Mouse (Mus musculus) midbrain, embryonic 10.5 days (tissue): ENCODE measurements around the gene Nsrp1. TPM values are rescaled to one million over a fixed set of nuclear protein-coding genes. Genes with fewer than 3 reads are reported as not detected.
A peak's percentile ranks its signal among the peaks of the same experiment; 100 is the strongest.
"Not testable (repeated sequence)": the region's sequence is repeated elsewhere in the genome, so short reads cannot be mapped to it uniquely, and the experiment has no call there.

Source experiments
- DNase-seq: peaks from one replicate; pipeline ENCODE4 v3.0.0-alpha.2; 2017; ENCODE audit warnings: low spot score
- H3K27ac ChIP-seq: fragments of 300-500 bp; sonication (generic); replicated peaks from 2 replicates; pipeline ENCODE4 v1.5.1; 2016; ENCODE audit warnings: mild to moderate bottlenecking
- H3K27me3 ChIP-seq: fragments of 300-500 bp; sonication (generic); 2 replicates; pipeline ENCODE4 v1.6.1; 2016; ENCODE audit warnings: low read depth, mild to moderate bottlenecking; ENCODE audit not compliant: poor library complexity, severe bottlenecking
- H3K36me3 ChIP-seq: fragments of 300-500 bp; sonication (generic); 2 replicates; pipeline ENCODE4 v1.6.1; 2016; ENCODE audit warnings: mild to moderate bottlenecking, moderate library complexity
- H3K4me1 ChIP-seq: fragments of 300-500 bp; sonication (generic); 2 replicates; pipeline ENCODE4 v1.6.1; 2016
- H3K4me3 ChIP-seq: fragments of 300-500 bp; sonication (generic); 2 replicates; pipeline ENCODE4 v1.5.1; 2016; ENCODE audit warnings: mild to moderate bottlenecking, moderate library complexity
- H3K9me3 ChIP-seq: fragments of 300-500 bp; sonication (generic); replicated peaks from 2 replicates; pipeline ENCODE4 v1.6.1; 2016; ENCODE audit warnings: mild to moderate bottlenecking
- WGBS: fragments of 180-500 bp; shearing (Covaris S2); methylation state at CpG from one replicate; pipeline ENCODE4 v1.1.7; 2016; 5-methylcytosine and 5-hydroxymethylcytosine counted together
- polyA plus RNA-seq: library from polyadenylated mRNA; unstranded; fragments of >200 nt; fragmentation: Nextera tagmentation; extraction: Ambion mirVana; gene quantifications from 2 replicates; pipeline ENCODE4 v1.2.1, GENCODE M21; 2016

The Nsrp1 gene
- 52.4 and 61.1 TPM in 2 replicates for polyA plus RNA-seq

GRCm38 (mm10) chr11:77078273-77079134, at the start of gene Nsrp1:
Gene Nsrp1 (minus strand): TSS chr11:77078435.
- DNase-seq: peak; percentile 96
- Histone ChIP-seq H3K9me3 (no peaks in the 10 kb centered on the region), H3K4me3 (peak within 1 kb of the TSS; percentile 94), H3K4me1 (peaks cover 14% of the 10 kb centered on the region), H3K27me3 (no peaks in the 10 kb centered on the region), H3K36me3 (peaks cover 28% of the 10 kb centered on the region), H3K27ac (peak within 1 kb of the TSS; percentile 95)
- 4% methylated on average over 48 of the region's 48 CpGs for WGBS

GRCm38 (mm10) chr11:77111141-77111540, 32.9 kb upstream of the Nsrp1 start:
- no peak overlapping the region for H3K27ac ChIP-seq
- 89% methylated on average over 6 of the region's 6 CpGs for WGBS
- no peaks in the 10 kb centered on the region for H3K27me3 ChIP-seq
- no peak overlapping the region for H3K4me3 ChIP-seq
- H3K9me3 ChIP-seq: no peaks in the 10 kb centered on the region
- H3K36me3 ChIP-seq: no peaks in the 10 kb centered on the region
- H3K4me1 ChIP-seq: no peaks in the 10 kb centered on the region
- no peak for DNase-seq

- Histone ChIP-seq H3K4me1 (no peaks in the 10 kb centered on the region), H3K4me3 (no peak overlapping the region), H3K27ac (no peak overlapping the region), H3K9me3 (no peaks in the 10 kb centered on the region), H3K27me3 (no peaks in the 10 kb centered on the region), H3K36me3 (no peaks in the 10 kb centered on the region)
- DNase-seq: no peak
- 91% methylated on average over 6 of the region's 6 CpGs for WGBS
Measured at GRCm38 (mm10) chr11:77108442-77108841, 30.2 kb upstream of the Nsrp1 start.

GRCm38 (mm10) chr11:77107872-77108271, 29.6 kb upstream of the Nsrp1 start:
- not testable (repeated sequence) for H3K27ac ChIP-seq, H3K27me3 ChIP-seq, H3K9me3 ChIP-seq, H3K36me3 ChIP-seq, H3K4me3 ChIP-seq, H3K4me1 ChIP-seq, DNase-seq
- 80% methylated on average over 12 of the region's 12 CpGs for WGBS

- Histone ChIP-seq H3K27me3 (no peaks in the 10 kb centered on the region), H3K36me3 (no peaks in the 10 kb centered on the region), H3K4me3 (no peak overlapping the region), H3K9me3 (no peaks in the 10 kb centered on the region), H3K27ac (no peak overlapping the region), H3K4me1 (no peaks in the 10 kb centered on the region)
- WGBS: 95% methylated on average over 6 of the region's 6 CpGs
- DNase-seq: no peak
Measured at GRCm38 (mm10) chr11:77106961-77107360, 28.7 kb upstream of the Nsrp1 start.

GRCm38 (mm10) chr11:77100137-77100937, 22.1 kb upstream of the Nsrp1 start:
- no peaks in the 10 kb centered on the region for H3K9me3 ChIP-seq
- H3K27ac ChIP-seq: no peak overlapping the region
- H3K36me3 ChIP-seq: no peaks in the 10 kb centered on the region
- 0 out of 2 replicates have a peak, but pooled peaks cover 3% of the 10 kb centered on the region for H3K4me1 ChIP-seq
- peak; percentile 78 for DNase-seq
- H3K4me3 ChIP-seq: no peak overlapping the region
- WGBS: 15% methylated on average over 10 of the region's 10 CpGs
- no peaks in the 10 kb centered on the region; the same call in 1 of the 2 replicates for H3K27me3 ChIP-seq

- Histone ChIP-seq H3K4me1 (0 out of 2 replicates have a peak, but pooled peaks cover 3% of the 10 kb centered on the region), H3K27me3 (no peaks in the 10 kb centered on the region; the same call in 1 of the 2 replicates), H3K27ac (no peak overlapping the region), H3K36me3 (no peaks in the 10 kb centered on the region), H3K4me3 (no peak overlapping the region), H3K9me3 (no peaks in the 10 kb centered on the region)
- DNase-seq: no peak
- WGBS: 80% methylated on average over 19 of the region's 19 CpGs
Measured at GRCm38 (mm10) chr11:77098332-77098972, 20.2 kb upstream of the Nsrp1 start.

- H3K27me3 ChIP-seq: no peaks in the 10 kb centered on the region; the same call in none of the 2 replicates
- no peak overlapping the region for H3K27ac ChIP-seq
- H3K9me3 ChIP-seq: no peaks in the 10 kb centered on the region
- H3K4me3 ChIP-seq: no peak overlapping the region
- 0 out of 2 replicates have a peak, but pooled peaks cover 7% of the 10 kb centered on the region for H3K4me1 ChIP-seq
- 83% methylated on average over 7 of the region's 7 CpGs for WGBS
- no peaks in the 10 kb centered on the region for H3K36me3 ChIP-seq
- DNase-seq: no peak
Measured at GRCm38 (mm10) chr11:77096991-77097390, 18.8 kb upstream of the Nsrp1 start.

GRCm38 (mm10) chr11:77096581-77096980, 18.3 kb upstream of the Nsrp1 start:
- H3K4me1 ChIP-seq: 0 out of 2 replicates have a peak, but pooled peaks cover 7% of the 10 kb centered on the region
- DNase-seq: no peak
- no peak overlapping the region for H3K27ac ChIP-seq
- 83% methylated on average over 3 of the region's 3 CpGs for WGBS
- no peak overlapping the region for H3K4me3 ChIP-seq
- H3K9me3 ChIP-seq: no peaks in the 10 kb centered on the region
- H3K36me3 ChIP-seq: no peaks in the 10 kb centered on the region
- no peaks in the 10 kb centered on the region; the same call in none of the 2 replicates for H3K27me3 ChIP-seq

GRCm38 (mm10) chr11:77095206-77095605, 17.0 kb upstream of the Nsrp1 start:
- Histone ChIP-seq H3K4me1 (0 out of 2 replicates have a peak, but pooled peaks cover 5% of the 10 kb centered on the region), H3K36me3 (no peaks in the 10 kb centered on the region), H3K9me3 (no peaks in the 10 kb centered on the region), H3K27me3 (no peaks in the 10 kb centered on the region; the same call in 1 of the 2 replicates), H3K4me3 (no peak overlapping the region), H3K27ac (no peak overlapping the region)
- WGBS: 64% methylated on average over 10 of the region's 10 CpGs
- no peak for DNase-seq

GRCm38 (mm10) chr11:77094136-77094535, 15.9 kb upstream of the Nsrp1 start:
- Histone ChIP-seq H3K27me3 (no peaks in the 10 kb centered on the region; the same call in 1 of the 2 replicates), H3K36me3 (no peaks in the 10 kb centered on the region), H3K27ac (no peak overlapping the region), H3K4me3 (no peak overlapping the region), H3K9me3 (no peaks in the 10 kb centered on the region), H3K4me1 (0 out of 2 replicates have a peak, but pooled peaks cover 4% of the 10 kb centered on the region)
- DNase-seq: no peak
- 80% methylated on average over 8 of the region's 8 CpGs for WGBS

- peak; percentile 56 for DNase-seq
- H3K27ac ChIP-seq: no peak overlapping the region
- 0 out of 2 replicates have a peak, but pooled peaks cover 4% of the 10 kb centered on the region for H3K4me1 ChIP-seq
- 4% methylated on average over 11 of the region's 11 CpGs for WGBS
- H3K9me3 ChIP-seq: no peaks in the 10 kb centered on the region
- no peaks in the 10 kb centered on the region; the same call in 1 of the 2 replicates for H3K27me3 ChIP-seq
- H3K4me3 ChIP-seq: peak overlapping the region; percentile 41
- H3K36me3 ChIP-seq: no peaks in the 10 kb centered on the region
Measured at GRCm38 (mm10) chr11:77093208-77093607, 15.0 kb upstream of the Nsrp1 start.
